Mouse (Mus musculus): Measurements from ENCODE around the gene 2900026A02Rik. TPM values are rescaled to one million over a fixed set of nuclear protein-coding genes. Genes with fewer than 3 reads are reported as not detected.

The 2900026A02Rik gene
- polyA plus RNA-seq, 1 experiment from 2014 or later = 2.0 TPM

DNA sequence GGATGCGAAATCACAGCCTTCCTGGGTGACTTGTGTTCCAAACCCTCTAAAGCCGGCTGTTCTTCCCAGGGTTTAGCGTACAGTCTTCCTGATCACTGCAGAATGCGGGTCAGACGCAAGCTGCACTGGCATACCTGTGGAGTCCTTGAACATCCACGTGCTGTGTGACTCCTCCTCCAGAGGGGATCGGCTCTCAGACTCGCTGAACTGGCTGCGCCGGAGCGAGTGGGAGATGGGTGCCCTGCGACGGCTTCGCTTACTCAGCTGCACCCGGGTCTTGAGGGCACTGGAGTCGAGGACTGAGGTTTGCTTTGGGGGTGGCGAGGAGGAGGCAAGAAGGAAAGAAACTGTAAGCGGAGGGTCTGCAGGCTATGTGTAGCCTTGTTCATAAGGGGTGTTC lies 125.6 kb downstream of the 2900026A02Rik start:
- Histone ChIP-seq H3K9ac (no peak overlapping the region), H3K27me3 (no peaks in the 10 kb centered on the region), H3K4me3 (replicated peaks) (no peak overlapping the region), H3K9me3 (replicated peaks) (no peaks in the 10 kb centered on the region), H3K4me2 (no peak overlapping the region), H3K27ac (replicated peaks) (no peak overlapping the region), H3K36me3 (replicated peaks) (peaks cover 11% of the 10 kb centered on the region; the same call in 1 of the 2 replicates), H3K4me1 (replicated peaks) (no peaks in the 10 kb centered on the region)
- 85% methylated on average over 18 of the region's 18 CpGs for WGBS (ENCODE audit: insufficient replicate concordance)
- ATAC-seq (ENCODE audit: insufficient read depth) = no peak

DNA sequence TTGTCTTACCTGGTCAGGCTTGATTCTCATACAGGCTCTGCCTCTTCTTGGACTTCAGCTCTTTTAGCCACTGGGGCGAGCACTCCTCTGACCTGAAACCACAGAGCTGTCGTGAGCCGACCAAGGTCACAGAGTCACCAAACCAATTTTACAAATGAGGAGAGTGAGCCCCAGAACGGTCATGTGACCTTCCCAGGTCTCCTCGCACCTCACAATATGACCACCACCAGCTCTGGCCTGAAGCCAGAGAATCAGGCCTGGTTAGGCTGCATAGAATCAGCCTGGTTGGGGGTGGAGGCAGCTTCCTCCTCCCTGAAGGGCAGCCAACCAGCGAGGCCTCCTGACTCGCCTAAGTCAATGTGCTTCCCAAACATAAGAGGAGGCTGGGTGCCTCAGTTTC lies 128.6 kb downstream of the 2900026A02Rik start:
- Histone ChIP-seq H3K9me3 (replicated peaks) (no peaks in the 10 kb centered on the region), H3K36me3 (replicated peaks) (peaks cover 10% of the 10 kb centered on the region; the same call in 1 of the 2 replicates), H3K4me2 (no peak overlapping the region), H3K4me3 (replicated peaks) (no peak overlapping the region), H3K27ac (replicated peaks) (no peak overlapping the region), H3K4me1 (replicated peaks) (no peaks in the 10 kb centered on the region), H3K9ac (no peak overlapping the region), H3K27me3 (no peaks in the 10 kb centered on the region)
- no peak for ATAC-seq (ENCODE audit: insufficient read depth)
- WGBS (ENCODE audit: insufficient replicate concordance) = 57% methylated on average over 7 of the region's 7 CpGs

DNA sequence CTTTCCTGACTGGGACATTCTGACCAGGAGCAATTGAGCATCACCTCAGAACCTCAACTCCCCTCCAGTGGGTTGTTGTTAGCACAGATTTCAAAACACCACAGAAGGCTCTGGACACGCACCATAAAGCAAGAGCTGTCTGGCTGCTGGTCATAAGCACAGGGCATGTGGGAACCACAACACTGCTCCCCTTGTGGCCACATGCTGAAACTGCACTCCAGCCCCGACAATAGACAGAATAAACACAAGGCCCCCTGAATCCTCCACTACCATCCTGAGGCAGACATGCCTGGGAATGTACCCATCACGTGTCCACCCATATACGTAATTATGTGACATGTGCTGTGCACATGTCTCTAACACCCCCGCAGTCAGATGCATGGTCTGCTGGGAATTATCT lies 129.9 kb downstream of the 2900026A02Rik start:
- Histone ChIP-seq H3K4me2 (no peak overlapping the region), H3K27me3 (no peaks in the 10 kb centered on the region), H3K4me3 (replicated peaks) (no peak overlapping the region), H3K9ac (no peak overlapping the region), H3K9me3 (replicated peaks) (no peaks in the 10 kb centered on the region), H3K36me3 (replicated peaks) (peaks cover 9% of the 10 kb centered on the region; the same call in 1 of the 2 replicates), H3K4me1 (replicated peaks) (no peaks in the 10 kb centered on the region), H3K27ac (replicated peaks) (no peak overlapping the region)
- no peak for ATAC-seq (ENCODE audit: insufficient read depth)
- 53% methylated on average over 5 of the region's 5 CpGs for WGBS (ENCODE audit: insufficient replicate concordance)

DNA sequence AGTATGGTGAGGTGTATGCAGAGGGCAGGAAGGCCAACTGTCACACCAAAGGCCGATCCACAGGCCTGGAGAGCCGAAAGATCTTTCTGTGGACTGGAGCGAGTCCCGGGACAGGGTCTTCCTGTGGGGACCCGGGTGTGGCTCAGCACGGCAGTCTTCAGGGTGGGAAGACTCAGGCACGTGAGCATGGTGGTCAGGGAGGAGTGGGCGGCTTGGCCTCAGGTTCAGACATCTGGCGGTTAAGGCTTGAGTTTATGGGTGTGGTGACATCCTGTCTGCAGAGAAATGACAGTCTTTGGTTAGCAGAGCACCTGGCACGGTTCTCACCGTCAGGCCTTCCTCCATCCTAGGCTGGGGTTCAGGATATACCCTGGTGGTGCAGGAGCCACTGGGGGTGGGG lies 130.3 kb downstream of the 2900026A02Rik start:
- Histone ChIP-seq H3K9ac (no peak overlapping the region), H3K4me3 (replicated peaks) (no peak overlapping the region), H3K4me2 (no peak overlapping the region), H3K27ac (replicated peaks) (no peak overlapping the region), H3K9me3 (replicated peaks) (no peaks in the 10 kb centered on the region), H3K27me3 (no peaks in the 10 kb centered on the region), H3K4me1 (replicated peaks) (no peaks in the 10 kb centered on the region), H3K36me3 (replicated peaks) (peaks cover 9% of the 10 kb centered on the region; the same call in 1 of the 2 replicates)
- 75% methylated on average over 11 of the region's 11 CpGs for WGBS (ENCODE audit: insufficient replicate concordance)
- ATAC-seq (ENCODE audit: insufficient read depth) = no peak

DNA sequence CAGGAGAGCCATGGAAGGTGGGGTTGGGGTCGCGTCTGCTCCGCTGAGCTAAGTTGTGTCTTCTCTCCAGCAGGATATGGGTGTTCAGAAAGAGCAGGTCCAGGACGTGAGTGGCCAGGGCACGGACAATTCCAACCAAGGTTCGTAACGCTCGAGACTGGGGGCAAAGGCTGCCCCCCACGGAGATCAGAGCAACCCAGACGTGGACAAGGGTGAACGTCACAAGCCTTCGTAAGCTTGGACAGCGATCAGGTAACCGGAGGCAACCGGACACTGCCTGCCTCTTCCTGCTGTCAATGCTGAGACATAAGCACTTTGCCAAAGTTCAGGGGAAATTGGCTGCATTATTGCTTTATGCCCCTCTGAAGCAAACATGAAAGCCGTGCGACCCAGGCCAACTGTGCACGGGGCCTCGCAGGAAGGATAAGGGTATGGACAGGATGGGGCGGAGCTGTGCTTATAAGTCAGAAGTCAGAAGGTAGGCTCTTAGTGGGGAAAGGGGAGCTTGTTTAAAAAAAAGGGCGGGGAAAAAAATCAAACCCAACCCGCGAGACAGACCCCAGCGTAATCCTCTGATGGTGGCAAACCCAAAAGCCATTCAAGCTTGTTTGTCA lies 130.9 kb downstream of the 2900026A02Rik start:
- Histone ChIP-seq H3K27ac (replicated peaks) (no peak overlapping the region), H3K4me2 (no peak overlapping the region), H3K9ac (no peak overlapping the region), H3K27me3 (no peaks in the 10 kb centered on the region), H3K4me3 (replicated peaks) (no peak overlapping the region), H3K9me3 (replicated peaks) (no peaks in the 10 kb centered on the region), H3K4me1 (replicated peaks) (no peaks in the 10 kb centered on the region), H3K36me3 (replicated peaks) (peaks cover 9% of the 10 kb centered on the region; the same call in 1 of the 2 replicates)
- 76% methylated on average over 24 of the region's 24 CpGs for WGBS (ENCODE audit: insufficient replicate concordance)
- ATAC-seq (ENCODE audit: insufficient read depth) = no peak

DNA sequence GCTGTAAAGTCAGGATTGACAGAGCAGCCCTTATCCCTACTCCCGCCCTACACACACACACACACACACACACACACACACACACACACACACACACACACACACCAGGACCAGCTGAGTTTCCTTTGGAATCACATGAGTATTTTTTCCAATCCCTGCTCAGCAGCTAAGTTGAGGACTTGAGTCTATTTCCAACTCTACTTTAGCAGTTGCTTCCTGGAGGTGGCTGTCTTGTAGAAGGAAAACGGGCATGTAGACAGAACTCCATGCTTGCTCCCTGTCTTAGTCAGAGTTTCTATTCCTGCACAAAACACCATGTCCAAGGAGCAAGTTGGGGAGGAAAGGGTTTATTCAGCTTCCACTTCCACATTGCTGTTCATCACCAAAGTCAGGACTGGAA lies 133.6 kb downstream of the 2900026A02Rik start:
- ATAC-seq (ENCODE audit: insufficient read depth) = no peak
- Histone ChIP-seq H3K27ac (replicated peaks) (no peak overlapping the region), H3K4me3 (replicated peaks) (no peak overlapping the region), H3K4me2 (no peak overlapping the region), H3K4me1 (replicated peaks) (no peaks in the 10 kb centered on the region), H3K9me3 (replicated peaks) (no peaks in the 10 kb centered on the region), H3K27me3 (no peaks in the 10 kb centered on the region), H3K36me3 (replicated peaks) (peaks cover 9% of the 10 kb centered on the region; the same call in 1 of the 2 replicates), H3K9ac (no peak overlapping the region)
- WGBS (ENCODE audit: insufficient replicate concordance) = 53% methylated on average over 2 of the region's 2 CpGs

DNA sequence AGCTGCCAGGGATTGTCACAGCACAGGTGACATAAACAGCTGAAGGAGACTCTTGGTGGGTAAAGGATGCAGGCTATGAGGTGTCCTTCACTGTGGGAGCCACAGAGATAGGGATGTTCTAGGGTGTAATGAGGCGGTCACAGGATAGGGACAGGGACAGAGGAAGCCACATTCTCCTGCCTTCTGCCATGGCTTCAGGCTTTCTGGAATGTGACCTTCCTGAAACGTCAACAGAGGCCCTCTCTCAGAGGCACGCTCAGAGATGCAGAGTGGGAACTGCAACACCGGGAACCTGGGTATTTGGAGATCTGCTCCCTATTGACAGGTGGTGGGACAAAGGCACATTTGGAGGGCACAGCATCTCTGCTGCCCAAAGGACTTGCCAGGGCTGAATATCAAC lies 134.0 kb downstream of the 2900026A02Rik start:
- no peak overlapping the region for H3K4me3 ChIP-seq (replicated peaks)
- H3K27ac ChIP-seq (replicated peaks) = no peak overlapping the region
- no peaks in the 10 kb centered on the region for H3K9me3 ChIP-seq (replicated peaks)
- WGBS (ENCODE audit: insufficient replicate concordance) = 57% methylated on average over 4 of the region's 4 CpGs
- no peak for ATAC-seq (ENCODE audit: insufficient read depth)
- no peak overlapping the region for H3K4me2 ChIP-seq
- H3K36me3 ChIP-seq (replicated peaks) = peaks cover 9% of the 10 kb centered on the region; the same call in 1 of the 2 replicates
- H3K27me3 ChIP-seq = no peaks in the 10 kb centered on the region
- H3K4me1 ChIP-seq (replicated peaks) = no peaks in the 10 kb centered on the region
- no peak overlapping the region for H3K9ac ChIP-seq

DNA sequence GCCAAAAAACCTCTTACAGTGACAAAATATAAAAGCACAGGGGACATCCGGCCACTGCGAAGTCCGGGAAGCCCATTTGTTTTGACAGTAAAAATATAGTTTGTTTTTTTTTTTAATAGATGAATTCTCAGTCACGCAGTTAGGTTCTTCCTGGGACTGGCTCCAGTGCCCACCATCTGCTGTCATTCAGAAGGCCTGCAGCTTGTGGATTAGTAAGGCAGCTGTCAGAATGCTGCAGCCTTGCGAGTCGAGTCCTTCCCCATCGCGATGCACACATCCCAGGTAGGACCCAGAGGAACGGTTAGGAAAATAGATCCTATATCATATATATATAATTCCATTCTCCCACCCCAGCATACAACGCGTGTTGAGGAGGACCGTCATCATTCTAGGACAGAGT lies 134.6 kb downstream of the 2900026A02Rik start:
- Histone ChIP-seq H3K4me3 (replicated peaks) (no peak overlapping the region), H3K27ac (replicated peaks) (no peak overlapping the region), H3K27me3 (no peaks in the 10 kb centered on the region), H3K4me1 (replicated peaks) (no peaks in the 10 kb centered on the region), H3K36me3 (replicated peaks) (peaks cover 9% of the 10 kb centered on the region; the same call in 1 of the 2 replicates), H3K4me2 (no peak overlapping the region), H3K9ac (no peak overlapping the region), H3K9me3 (replicated peaks) (no peaks in the 10 kb centered on the region)
- WGBS (ENCODE audit: insufficient replicate concordance) = 71% methylated on average over 12 of the region's 12 CpGs
- no peak for ATAC-seq (ENCODE audit: insufficient read depth)

DNA sequence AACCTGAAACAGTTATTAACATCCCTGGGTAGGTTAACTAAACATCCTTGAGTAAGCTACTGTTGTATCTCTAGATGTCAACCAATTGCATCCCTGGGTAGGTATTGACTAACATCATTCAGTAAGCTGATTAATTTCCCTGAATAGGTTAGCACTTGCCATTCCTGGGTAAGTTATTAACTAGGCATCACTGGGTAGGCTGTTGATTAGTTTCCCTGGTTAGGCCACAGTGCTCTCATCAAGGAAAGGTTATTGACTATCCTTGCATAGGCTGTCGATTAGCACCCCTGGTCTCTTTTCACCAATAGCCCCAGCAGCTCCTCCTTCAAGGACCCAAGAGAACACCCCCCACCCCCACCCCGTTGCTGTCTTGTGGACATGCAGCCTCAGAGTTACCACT lies 135.1 kb downstream of the 2900026A02Rik start:
- 45% methylated on average over 2 of the region's 2 CpGs for WGBS (ENCODE audit: insufficient replicate concordance)
- Histone ChIP-seq H3K9me3 (replicated peaks) (no peaks in the 10 kb centered on the region), H3K4me3 (replicated peaks) (no peak overlapping the region), H3K9ac (no peak overlapping the region), H3K27ac (replicated peaks) (no peak overlapping the region), H3K36me3 (replicated peaks) (peaks cover 7% of the 10 kb centered on the region; the same call in 1 of the 2 replicates), H3K4me2 (no peak overlapping the region), H3K4me1 (replicated peaks) (no peaks in the 10 kb centered on the region), H3K27me3 (no peaks in the 10 kb centered on the region)
- ATAC-seq (ENCODE audit: insufficient read depth) = no peak

DNA sequence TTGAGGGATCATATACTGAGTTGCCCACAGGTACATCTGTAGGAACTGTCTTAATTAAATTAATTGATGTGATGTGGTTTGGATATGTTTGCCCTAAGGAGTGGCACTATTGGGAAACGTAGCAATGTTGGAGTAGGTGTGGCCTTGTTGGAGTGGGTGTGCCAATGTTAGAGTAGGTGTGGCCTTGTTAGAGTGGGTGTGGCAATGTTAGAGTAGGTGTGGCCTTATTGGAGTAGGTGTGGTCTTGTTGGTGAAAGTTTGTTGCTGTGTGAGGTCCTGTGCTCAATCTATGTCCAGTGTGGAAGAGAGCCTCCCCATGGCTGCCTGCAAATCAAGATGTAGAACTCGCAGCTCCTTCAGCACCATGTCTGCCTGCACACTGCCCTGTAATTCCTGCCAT lies 136.7 kb downstream of the 2900026A02Rik start:
- no peaks in the 10 kb centered on the region for H3K36me3 ChIP-seq (replicated peaks)
- H3K4me1 ChIP-seq (replicated peaks) = no peaks in the 10 kb centered on the region
- H3K4me2 ChIP-seq = no peak overlapping the region
- no peak for ATAC-seq (ENCODE audit: insufficient read depth)
- no peak overlapping the region for H3K27ac ChIP-seq (replicated peaks)
- no peak overlapping the region for H3K9ac ChIP-seq
- 62% methylated on average over 2 of the region's 2 CpGs for WGBS (ENCODE audit: insufficient replicate concordance)
- H3K9me3 ChIP-seq (replicated peaks) = no peaks in the 10 kb centered on the region
- no peaks in the 10 kb centered on the region for H3K27me3 ChIP-seq
- no peak overlapping the region for H3K4me3 ChIP-seq (replicated peaks)

DNA sequence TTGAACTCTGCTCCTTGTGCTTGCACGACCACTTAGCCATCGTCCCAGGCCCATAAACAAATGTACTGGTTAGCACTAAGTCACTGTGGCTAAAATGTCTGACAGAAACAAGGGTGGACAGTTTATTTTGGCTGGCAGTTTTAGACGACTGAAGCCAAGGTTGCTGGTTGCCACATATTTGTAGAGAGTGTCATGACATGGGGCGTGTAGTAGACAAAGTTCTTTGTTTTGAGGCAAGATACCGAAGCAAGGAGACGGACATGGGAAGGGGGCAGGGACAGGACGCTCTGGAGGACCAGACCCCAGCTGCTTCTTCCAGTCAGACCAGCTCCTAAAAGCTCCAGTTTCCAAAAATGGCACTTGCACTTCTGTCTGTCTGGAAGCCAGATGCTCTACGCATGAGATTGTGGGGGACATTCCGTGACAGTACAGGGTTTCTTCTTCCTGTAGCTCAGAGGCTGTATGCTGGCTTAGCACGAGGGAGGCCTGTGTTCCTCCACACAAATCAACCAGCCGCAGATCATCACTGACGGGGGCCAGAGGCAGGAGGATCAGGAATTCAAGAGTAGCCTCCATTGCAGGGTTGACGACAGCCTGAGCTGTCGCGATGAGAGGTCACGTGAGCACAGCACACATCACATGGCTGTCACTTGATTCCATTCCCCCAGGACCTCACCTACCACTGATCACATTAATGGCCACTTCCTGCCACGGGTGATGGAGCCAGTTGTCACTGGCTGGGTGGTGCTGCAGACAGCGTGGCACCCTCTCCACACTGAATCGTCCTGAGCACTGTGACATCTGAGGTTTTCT lies 138.5 kb downstream of the 2900026A02Rik start:
- no peaks in the 10 kb centered on the region for H3K36me3 ChIP-seq (replicated peaks)
- H3K4me2 ChIP-seq = no peak overlapping the region
- no peak overlapping the region for H3K9ac ChIP-seq
- no peaks in the 10 kb centered on the region for H3K27me3 ChIP-seq
- no peaks in the 10 kb centered on the region for H3K9me3 ChIP-seq (replicated peaks)
- 50% methylated on average over 19 of the region's 19 CpGs for WGBS (ENCODE audit: insufficient replicate concordance)
- H3K27ac ChIP-seq (replicated peaks) = no peak overlapping the region
- ATAC-seq (ENCODE audit: insufficient read depth) = no peak
- H3K4me3 ChIP-seq (replicated peaks) = no peak overlapping the region
- H3K4me1 ChIP-seq (replicated peaks) = no peaks in the 10 kb centered on the region
